Mouse (Mus musculus): ENCODE measurements around the gene Serpinb6a.
"Not testable (repeated sequence)": the region's sequence is repeated elsewhere in the genome, so short reads cannot be mapped to it uniquely, and the experiment has no call there.

The Serpinb6a gene

DNA sequence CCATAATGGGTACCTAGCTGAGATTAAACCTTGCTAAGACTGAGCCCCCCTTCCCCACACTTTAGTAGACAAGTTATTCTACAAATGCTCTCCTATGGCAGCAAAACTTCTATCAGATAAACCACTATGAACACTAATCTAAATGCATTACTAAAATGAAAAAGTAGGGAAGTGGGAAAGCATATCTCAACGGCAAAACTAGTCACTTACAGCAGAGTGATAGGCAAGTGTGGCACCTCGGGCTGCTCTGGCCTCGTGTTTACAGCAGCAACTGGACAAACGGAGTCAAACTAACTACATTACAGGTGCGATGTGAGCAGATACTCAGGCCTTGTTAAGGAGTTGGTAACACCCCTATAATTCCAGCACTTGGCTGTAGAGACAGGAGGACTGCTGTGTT lies 13.0 kb downstream of the Serpinb6a start:
- no peak for DNase-seq (ENCODE audit: low spot score in 2 of 2)

DNA sequence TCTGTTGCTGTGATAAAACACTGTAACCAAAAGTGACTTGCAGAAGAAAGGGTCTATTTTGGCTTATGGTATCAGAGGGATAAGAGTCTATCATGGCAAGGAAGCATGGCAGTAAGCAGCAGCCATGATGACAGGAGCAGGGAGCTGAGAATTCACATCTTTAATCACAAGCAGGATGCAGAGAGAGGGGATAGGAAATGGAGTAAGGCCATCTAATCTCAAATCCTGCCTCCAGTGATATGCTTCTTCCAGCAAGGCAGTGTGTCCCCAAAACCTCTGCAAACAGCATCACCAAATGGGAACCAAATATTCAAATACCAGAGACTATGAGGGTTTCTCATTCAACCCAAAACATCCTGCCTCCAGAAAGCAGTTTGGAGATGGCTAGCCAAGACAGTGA lies 36.0 kb downstream of the Serpinb6a start:
- no peak for DNase-seq (ENCODE audit: low spot score in 2 of 2)

DNA sequence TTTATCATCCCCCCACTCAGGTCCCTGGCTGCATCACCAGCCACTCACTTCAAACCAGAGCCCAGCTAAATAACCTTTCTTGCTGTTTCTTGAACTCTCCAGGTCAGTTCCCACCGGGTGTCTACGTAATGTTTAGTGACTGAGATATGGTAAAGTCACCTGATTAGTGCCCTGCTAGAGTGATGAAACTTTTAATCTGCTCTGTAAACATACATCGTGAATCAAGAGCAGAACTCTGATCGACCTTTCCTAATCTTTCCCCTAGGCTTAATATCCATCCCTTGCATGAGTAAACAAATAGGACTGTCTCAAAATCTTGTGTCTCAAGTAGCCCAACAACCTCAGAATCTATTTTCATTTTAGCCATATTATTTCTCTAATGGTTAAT lies 36.6 kb downstream of the Serpinb6a start:
- no peak for DNase-seq (ENCODE audit: low spot score in 2 of 2)

DNA sequence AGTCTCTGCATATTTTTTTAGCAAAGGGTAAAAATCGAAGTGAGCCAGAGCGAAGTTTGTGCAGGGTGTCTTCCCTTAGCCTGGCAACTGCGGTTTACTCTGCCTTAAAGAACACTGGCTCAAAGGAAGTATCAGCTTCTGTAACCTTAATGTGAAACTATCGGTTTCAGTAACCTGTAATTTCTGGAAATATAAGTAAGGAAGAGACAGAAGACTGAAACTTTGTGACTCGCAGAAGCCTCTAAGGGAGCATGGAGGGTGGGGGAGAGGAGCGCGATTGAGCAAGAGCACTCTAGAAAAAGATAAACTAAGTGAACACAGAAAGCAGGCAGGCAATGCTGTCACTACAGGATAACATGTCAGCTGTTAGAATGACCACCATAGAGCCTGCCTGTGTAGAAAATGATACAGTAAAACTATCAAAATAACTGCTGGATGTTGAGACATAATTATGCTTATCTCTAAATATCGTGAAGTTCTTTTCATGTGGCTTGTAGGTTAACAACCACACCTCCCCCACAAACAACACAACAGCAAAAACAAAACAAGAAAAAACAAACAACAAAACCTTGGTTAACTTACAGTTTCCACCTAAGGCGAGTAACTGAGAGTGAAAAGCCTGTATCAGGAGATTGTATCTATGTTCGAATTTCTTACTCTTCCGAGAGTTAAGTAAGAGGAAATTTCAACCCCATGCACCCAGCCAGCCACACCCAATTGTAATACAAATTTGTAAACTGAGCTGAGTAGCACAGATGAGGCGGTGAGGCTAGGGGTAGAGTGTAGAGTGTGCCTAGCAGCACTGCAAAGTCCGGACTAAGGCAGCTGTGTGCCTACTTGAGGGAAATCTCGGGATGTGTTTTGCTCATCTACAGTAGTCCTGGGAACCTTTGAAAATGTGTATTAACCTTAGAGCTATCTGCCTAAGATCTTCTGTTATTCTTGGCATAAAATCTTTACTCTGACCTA lies 37.3 kb downstream of the Serpinb6a start:
- no peak for DNase-seq (ENCODE audit: low spot score in 2 of 2)

DNA sequence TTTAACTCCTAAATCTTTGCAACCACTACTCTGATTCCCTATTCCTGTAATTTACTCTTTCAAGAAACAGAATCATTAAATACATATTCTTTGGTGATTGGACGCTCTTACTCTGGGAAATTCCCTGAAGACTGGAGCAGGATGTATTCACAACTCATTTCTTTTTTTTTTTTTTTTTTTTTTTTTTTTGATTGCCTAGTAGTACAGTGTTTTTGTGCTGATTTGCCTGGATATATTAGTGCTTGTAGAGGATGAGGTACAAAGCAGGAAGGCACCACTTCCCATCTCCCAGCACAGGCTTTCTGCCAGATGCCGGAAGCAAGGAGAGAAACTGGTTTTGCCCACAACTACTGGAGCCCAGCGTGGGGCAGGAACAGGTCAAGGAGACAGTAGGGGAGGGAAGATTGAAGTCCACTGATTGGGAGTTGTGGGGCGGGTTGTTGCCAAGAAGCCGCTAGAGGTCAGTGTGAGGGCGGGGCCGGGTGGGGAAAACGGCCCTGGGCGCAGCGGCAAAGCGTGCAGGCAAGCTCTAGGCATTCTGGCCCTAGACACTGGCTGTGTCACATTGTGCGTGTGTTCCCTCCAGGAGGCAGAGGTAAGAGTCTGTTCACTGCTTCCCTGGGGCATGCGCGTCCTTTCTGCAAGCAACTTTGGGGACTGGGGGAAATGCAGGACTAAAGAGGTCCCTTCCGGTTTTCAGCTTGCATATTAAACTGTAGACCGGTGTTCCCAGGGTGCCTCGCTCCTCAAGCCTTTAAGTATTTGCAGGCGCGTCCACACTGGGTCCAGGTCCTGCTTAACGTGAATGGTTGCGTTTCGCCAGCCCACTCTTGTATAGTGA lies 38.2 kb downstream of the Serpinb6a start, which contains the start of gene Nqo2:
TSS of gene Nqo2 (plus strand) at position 482 of the 841 bp plus-strand sequence.
- DNase-seq (ENCODE audit: low spot score in 2 of 2), result peak; percentile 66 to 72

DNA sequence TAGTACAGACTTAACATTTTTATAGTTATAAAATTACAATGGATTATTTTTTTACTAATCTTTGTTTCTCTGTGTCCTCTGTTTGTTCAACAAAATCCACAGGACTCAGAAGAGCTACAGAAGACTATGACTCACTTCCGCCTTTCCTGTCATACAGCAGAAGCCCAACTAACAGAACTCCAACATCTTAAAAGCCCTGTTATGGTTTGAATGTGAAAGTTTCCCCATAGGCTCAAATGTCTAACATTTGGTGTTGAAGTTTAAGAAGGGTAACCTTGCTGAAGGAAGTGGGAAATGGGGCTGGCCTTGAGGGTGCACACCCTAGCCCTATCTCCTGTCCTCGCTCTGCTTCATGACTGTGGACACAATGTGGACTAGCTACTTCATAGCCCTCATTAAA lies 42.8 kb downstream of the Serpinb6a start:
- no peak for DNase-seq (ENCODE audit: low spot score in 2 of 2)

DNA sequence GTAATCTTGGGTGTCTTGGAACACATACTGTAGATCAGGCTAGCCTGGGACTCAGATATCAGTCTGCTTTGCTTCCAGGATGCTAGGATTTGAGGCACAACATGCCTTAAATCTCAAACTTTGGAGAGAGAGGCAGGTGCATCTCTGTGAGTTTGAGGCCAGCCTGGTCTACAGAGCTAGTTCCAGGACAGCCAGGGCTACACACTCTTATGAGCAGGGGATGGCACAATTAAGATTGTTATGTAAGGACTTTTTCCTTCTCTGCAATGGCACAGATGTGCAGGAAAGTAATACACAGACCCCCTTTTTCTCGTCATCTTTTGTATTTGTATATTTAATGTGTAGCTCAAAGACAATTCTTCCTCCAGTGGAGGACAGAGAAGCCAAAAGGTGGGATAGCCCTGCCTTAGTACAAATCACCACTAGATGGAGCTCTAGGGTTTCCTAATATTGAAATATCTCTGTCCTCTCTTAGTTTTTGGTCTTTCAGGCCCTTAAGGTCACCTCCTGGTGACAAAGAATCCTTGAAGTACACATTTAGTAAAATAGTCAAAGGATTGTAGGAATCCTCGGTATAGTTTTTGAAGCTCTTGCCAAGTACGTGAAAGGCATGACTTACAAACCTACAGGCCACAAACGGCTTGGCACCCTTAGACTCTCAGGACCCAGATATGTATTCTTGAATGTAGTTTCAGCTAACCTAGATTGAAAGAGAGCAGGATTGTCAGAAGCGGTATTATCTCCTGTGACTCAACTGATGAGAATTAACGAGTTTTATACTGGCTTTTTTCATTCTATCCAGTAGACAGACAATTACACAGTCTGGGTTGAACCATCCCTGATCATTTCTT lies 45.8 kb downstream of the Serpinb6a start:
- DNase-seq (ENCODE audit: low spot score in 2 of 2), result no peak

DNA sequence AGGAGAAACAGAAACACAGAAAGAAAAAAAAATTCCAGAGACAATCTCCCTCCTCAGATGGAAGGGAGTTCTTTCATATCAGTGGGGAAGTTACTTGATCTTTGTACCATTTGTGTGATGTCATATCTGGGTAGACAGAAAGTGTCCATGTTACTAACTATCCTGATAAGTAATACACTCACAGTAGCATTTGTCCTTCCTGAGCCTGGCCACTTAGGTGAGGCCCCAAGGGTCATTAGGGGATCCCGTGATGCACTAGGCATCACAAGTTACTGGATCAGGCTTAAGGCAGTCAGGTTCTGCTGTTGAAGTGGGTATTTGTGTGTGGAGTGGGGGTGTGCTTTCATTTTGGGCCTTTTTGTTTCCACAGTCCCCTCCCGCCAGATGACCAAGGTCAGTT lies 49.6 kb downstream of the Serpinb6a start:
- no peak for DNase-seq (ENCODE audit: low spot score in 2 of 2)

DNA sequence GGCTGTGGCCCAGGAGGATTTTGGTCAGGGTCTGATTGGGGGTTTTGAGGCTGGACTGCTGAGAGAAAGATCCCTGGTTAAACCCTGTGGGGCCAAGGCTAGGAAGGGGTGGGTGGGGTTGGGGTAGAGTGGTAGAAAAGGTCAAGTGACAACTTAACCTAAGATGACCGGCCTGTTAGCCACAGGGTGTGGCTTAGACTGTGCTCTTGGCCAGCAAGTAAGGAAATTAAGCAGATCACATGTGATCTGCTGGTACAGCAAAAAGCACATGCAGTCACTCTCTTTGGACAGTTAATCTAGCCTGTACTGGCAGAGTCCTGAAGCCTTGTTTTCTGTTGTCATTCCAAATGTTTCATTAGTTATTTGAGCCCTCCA lies 50.5 kb downstream of the Serpinb6a start:
- DNase-seq (ENCODE audit: low spot score in 2 of 2), result no peak

DNA sequence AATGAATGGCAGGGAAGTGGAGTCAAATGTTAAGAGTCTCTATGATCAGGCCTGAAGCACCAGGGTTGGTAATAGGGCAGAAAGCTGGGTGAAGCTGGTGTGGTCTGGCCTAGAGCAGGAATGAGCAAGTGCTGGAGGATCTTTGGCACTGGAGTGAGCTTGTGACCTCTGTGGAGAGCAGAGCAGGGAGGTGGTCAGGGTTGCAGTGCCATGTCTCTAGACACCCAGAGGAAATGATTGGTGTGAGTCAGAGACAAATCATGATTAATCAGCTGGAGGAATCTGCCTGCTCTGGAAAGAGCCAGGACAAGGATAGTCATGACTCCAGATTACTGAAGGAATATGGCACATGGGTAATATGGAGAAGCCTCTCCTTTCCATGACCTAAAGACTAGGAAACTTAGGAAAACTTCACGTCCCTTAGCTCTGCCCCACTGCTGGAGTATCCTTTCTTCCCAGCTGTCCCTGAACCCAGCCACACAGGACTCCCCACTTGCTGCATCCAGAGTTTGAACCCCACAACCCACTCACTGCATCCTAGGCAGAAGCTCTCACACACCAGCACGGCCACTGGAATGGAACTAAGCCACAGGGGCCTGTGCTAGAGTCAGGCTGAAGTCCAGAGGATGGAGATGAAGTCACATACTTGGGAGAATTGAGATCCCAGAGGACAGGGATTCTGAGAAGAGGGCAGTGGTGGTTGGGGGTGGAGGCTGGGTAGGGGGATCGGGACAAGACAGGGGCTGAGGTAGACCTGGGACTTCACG lies 51.1 kb downstream of the Serpinb6a start:
- DNase-seq (ENCODE audit: low spot score in 2 of 2), result no peak

DNA sequence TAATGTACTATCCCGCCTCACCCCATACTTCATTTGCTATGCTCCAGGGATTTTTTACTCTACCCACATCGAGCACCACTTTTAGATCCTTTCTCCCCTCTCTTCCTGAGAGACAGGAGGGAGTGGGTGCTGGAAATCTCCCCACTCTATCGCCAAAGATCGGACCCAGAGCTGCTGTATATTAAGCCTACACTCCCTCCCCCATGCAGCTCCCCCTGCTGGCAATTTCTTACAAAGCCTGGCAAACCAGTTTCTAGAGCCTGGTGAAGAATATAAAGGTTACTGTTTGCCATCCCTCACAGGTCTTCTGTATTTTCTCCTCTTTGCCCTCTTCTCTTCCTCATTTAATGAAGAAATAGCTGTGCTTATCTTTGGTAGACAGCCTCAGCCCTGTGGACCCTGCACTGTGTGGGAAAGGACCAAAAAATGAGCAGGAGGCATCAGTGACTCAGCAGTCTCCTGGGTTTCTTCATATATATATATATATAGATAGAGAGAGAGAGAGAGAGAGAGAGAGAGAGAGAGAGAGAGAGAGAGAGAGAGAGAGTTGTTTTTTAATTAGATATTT lies 60.3 kb downstream of the Serpinb6a start:
- DNase-seq (ENCODE audit: low spot score in 2 of 2), result peak in 1 of 2 experiments; percentile 31

DNA sequence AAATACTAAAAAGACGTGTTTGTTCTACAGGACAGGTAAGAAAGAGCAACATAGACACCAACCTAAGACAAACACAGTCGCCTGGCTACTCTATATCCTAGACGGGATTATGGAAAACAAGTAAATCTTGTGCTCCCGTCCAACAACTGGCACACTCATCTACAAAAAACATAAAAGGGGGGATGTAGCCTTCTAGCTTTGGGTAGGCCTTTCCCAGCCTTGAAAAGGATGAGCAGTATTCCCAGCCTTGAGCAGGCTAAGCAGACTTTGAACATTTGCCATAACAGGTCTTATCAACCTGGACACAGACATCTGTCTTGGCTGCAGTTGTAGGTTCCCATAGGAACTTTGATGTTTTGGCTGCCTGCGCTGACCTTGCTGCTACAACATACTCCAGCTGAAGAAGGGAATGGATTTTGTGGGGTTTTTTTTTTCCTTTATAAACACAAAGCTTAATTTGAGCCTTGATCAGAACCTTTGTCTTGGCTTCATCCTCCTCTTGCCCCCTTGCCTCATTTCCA lies 61.2 kb downstream of the Serpinb6a start:
- DNase-seq (ENCODE audit: low spot score in 2 of 2), result no peak

DNA sequence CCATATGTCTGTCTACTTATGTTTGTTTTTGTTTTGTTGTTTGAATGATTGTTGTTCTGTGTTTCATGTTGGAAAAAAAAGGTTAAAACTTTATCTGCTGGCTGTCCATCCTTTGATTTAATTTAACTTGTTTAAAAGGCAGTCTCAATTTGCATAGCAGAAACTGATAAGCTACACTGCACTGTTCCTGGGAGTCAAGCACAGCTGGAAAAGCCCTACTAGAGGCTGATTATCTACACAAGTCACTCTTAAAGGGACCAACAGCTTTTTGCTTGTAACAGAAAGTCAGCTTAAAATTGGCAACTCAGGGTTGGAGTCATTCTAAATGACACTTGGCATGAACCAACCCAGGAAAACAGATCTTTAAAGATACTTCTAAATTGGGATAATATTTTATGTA lies 65.0 kb downstream of the Serpinb6a start:
- DNase-seq (ENCODE audit: low spot score in 2 of 2), result not testable (repeated sequence)

DNA sequence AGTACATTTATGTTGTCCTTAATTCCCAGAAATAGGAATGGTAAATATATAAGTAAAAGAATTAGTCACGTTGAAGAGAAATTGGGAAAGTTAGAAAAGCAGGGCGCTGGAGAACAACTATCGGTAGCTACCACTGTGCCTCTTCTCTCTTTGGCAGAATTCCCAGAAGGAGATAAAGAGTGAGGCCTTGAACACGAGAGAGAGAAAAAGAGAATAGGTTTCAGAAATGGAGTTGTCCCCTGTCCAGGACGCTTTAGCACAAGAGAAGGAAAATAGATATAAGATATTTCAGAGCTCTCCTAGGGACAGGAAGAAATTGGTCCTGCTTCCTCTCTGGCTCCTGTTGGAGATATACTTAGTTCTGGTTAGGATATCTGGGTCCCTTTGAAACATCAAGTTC lies 65.4 kb downstream of the Serpinb6a start:
- DNase-seq (ENCODE audit: low spot score in 2 of 2), result no peak

DNA sequence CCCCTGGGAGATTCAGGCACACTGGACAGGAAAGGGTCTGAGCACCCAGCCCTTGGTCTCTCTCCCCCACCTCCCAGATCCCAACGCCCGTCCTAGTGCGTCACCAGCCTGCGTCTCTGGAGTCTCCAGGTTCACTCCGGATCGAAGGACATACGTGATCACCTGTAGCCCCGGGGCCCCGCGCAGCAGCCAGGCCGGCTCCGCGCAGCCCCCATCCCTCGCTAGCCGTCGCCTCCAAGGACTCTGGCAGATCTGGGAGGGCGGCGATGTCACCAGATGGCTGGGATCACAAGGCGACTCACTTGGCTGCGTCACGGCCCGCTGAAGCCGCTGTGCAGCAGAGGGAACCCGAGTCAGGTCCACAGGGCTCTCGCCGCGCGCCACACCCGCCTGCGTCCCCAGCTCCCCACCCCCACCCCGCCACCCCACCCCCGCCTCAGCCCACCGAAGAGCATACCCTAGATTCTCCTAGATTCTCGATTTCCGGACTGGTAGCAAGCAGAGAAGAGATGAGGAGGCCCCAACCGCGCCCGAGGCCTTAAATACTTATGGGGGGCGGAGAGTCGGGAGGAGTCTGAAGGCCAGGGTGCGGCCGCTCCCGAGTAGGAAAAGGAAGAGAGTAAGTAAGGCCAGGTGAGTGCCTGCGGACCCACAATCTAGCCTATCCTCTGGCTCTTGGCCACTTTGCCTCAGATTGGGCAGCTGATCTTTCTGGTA lies 67.0 kb downstream of the Serpinb6a start:
- DNase-seq (ENCODE audit: low spot score in 2 of 2), result peak; percentile 61 to 73

DNA sequence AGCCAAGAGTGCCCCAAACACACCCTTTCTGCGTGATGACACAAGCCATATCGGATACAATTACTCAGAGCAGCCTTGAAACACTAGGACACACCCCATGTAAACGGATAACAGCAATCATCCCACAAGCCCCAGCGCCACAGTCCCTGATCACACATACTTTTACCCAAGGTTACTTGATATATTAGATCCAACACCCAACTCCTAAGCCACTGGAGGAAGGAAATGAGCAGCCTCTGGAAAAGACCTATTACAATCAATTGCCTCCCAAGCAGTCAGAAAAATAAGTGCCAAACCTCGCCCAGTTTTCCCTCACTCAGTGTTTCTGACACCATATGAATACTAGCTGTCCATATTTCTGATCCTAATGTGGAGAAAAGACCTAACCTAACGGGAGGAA lies 67.9 kb downstream of the Serpinb6a start:
- DNase-seq (ENCODE audit: low spot score in 2 of 2), result no peak

DNA sequence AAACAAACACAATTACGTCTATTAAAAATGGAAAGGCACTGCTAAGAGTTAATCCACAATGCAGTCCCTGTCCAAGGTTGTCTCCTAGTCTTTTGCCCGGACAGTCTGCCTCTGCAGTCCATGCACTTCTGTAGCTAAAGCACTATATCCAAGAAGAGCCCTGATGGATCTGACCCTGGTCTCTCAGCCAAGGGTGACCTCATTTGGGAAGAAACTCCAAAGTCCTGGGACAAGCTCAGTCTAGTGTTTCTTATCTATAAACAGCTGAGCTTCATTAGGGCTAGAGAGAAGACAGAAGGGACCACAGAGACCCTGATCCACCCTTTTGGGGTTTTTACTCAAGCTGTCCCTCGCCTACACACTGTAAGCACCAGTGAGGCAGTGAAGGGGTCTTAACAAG lies 71.7 kb downstream of the Serpinb6a start:
- no peak for DNase-seq (ENCODE audit: low spot score in 2 of 2)

DNA sequence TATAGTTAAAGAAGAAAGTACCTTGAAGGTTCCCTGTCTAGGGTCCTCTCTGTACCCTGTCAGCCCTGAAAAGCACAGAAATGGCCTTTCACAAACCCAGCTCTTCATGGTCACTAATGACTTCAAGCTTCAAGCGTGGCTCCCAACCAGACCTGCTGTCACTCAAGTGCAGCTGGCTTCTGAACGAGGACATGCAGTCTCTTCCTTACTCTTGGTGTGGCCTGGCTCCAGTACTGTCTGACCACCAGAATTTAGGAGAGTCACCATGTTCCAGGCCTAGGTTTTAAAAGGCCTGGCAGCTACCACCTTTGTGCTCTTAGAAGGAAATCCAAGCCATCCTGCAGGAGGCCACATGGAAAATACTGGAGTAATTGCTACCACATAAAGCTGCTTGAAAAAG lies 72.3 kb downstream of the Serpinb6a start:
- no peak for DNase-seq (ENCODE audit: low spot score in 2 of 2)

DNA sequence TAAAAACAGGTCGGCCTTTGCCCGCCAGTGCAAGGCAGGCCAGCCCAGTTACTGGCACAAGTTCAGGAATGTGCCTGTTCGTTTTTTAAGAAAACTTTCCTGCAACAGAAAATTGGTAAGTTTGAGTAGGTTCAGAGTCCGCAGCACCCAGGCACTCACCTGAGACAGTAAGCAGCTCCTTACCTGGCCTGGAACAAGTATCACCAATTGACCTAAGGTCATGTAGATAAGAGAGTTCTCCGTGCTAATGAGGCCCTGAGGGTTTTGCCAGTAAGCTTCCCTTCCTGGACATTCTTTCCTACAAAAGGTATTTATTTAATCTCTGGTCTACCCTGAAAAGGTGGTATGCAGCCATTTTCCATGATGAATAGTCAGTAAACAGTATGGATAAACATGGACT lies 80.9 kb downstream of the Serpinb6a start:
- DNase-seq (ENCODE audit: low spot score in 2 of 2), result no peak

DNA sequence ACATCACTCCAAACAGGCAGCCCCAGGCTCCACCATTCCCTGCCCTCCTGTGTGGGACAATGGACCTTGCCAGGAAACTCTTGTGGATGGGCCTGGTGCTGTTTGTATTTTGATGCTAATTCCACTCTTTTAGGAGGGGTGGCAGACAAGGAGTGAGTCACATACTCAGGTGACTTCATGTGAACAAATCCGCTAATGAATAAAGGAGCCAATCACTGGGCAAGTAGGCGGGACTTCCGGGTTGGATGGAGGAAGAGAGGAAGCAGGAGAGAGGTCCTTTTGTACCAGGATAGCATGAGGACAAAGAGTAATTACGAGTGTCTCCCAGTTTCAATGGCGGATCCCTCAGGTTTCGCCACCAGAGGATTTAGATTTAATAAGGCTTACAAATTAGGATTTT lies 81.6 kb downstream of the Serpinb6a start:
- no peak for DNase-seq (ENCODE audit: low spot score in 2 of 2)

All from right cerebral cortex, postnatal 10 days (tissue).